8 mouse cellular contexts compared by ENCODE assay signal in the genomic region with DNA sequence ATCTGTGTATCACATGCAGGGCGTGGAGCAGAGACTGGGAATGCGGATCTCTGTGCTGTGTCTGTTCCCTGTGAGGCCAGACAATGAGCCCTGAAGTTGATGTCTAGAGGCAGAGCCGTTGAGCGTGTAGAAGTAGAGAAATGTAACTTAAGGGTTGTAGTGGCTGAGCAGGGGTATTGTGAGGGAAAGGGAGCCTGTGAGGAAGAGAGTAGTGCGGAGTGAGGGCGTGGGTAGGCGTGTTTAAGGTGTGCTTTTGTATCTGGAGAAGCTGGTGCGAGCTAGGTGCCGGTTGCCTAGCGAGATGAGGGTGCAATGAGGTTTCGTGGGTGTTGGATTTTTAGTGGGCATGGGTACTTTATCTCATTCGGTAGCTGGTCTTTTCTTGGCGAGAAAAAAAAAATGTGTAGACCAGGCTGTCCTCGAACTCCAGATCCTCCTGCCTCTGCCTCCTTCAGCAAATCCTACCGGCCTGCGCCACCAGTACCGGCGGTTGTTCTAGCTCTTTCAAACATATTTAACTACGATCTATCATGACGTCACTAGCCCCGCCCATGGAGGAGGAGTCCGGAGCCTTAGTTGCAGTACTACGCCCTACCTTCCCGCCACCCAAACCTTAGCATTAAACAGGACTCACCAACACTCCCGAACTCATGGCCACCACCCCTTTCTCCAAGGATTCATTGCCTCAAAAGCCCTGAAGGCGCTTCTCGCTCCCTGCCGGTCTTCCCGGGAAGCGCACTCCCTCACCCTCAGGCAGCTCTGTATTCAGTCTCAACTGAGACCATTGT. TPM values are rescaled to one million over a fixed set of nuclear protein-coding genes. Genes with fewer than 3 reads are reported as not detected.
DNase-seq lines count a peak whose midpoint lies in the region; ATAC-seq and TF ChIP-seq lines count a peak whose summit lies in the region.

No protein-coding gene starts in this region.

- H3K9ac ChIP-seq in forebrain, embryonic 14.5 days (ENCODE audit: low read length): peak overlapping the region; percentile 66

- no peaks in the 10 kb centered on the region for H3K27me3 ChIP-seq in forebrain, embryonic 14.5 days (replicated peaks; ENCODE audit: control insufficient read depth, insufficient read depth, low read length)

- whole genome bisulfite sequencing in forebrain, embryonic 14.5 days: 2% methylated on average over 30 of the region's 30 CpGs
- WGBS in lung, adult 2 months: 2% methylated on average over 30 of the region's 30 CpGs

- TF ChIP-seq POLR2A in lung, adult 2 months (IDR thresholded peaks at IDR 0.05; ENCODE audit: borderline replicate concordance, extremely low read depth, low read depth, low read length): no peak

- no peaks in the 10 kb centered on the region; the same call in 1 of the 2 replicates for H3K4me1 ChIP-seq in forebrain, embryonic 14.5 days (ENCODE audit: control insufficient read depth, insufficient read depth, low read length)
- 0 out of 2 replicates have a peak, but pooled peaks cover 3% of the 10 kb centered on the region for H3K4me1 ChIP-seq in lung, adult 2 months (ENCODE audit: control insufficient read depth, insufficient read depth, low read length)

- peak overlapping the region; percentile 85 for H3K27ac ChIP-seq in forebrain, embryonic 14.5 days (ENCODE audit: low read depth, low read length)

- H3K4me2 ChIP-seq in forebrain, embryonic 14.5 days (ENCODE audit: low read length): peak overlapping the region; percentile 58

- intact Hi-C loops in heart, postnatal 25 days (cut with DNase I): loop anchor here (1.0 to 2.0 kb wide), 2 partner anchors 39 to 75 kb away; no protein-coding TSS in a partner anchor

- peak; percentile 66 for TF ChIP-seq CTCF in lung, adult 2 months (IDR thresholded peaks at IDR 0.05; ENCODE audit: insufficient read depth, low read length)

- no peaks in the 10 kb centered on the region for H3K36me3 ChIP-seq in forebrain, embryonic 14.5 days (ENCODE audit: control insufficient read depth, insufficient read depth, low read length)

- DNase-seq in ES-CJ7 (ENCODE audit: low read depth, low spot score): peak; percentile 100
- DNase-seq in cerebellum, adult 11 months: peak; percentile 97
- DNase-seq in forebrain, embryonic 14.5 days (ENCODE audit: low spot score): peak; percentile 98
- DNase-seq in heart, postnatal 25 days (ENCODE audit: low spot score): peak; percentile 94
- DNase-seq in layer of hippocampus, adult 18-20 months (ENCODE audit: low spot score in 2 of 2): peak; percentile 96 to 98
- DNase-seq in lung, adult 2 months: peak; percentile 92
- DNase-seq in thymus, adult 18-20 months: peak; percentile 85 to 89

- H3K4me3 ChIP-seq in forebrain, embryonic 14.5 days (ENCODE audit: low read depth, low read length): peak overlapping the region; percentile 46
- H3K4me3 ChIP-seq in lung, adult 2 months (replicated peaks; ENCODE audit: extremely low read depth, low read depth, low read length): peak overlapping the region; percentile 89

- no peaks in the 10 kb centered on the region for H3K9me3 ChIP-seq in forebrain, embryonic 14.5 days (replicated peaks; ENCODE audit: control insufficient read depth, low read length)

- ATAC-seq in forebrain, embryonic 14.5 days: peak; percentile 91
- ATAC-seq in neutrophil, adult 5-6 weeks (ENCODE audit: extremely low read depth, insufficient number of reproducible peaks, low FRiP score, poor library complexity, severe bottlenecking): peak; percentile 71

RNA-seq across cellular contexts. Expression of a gene that starts 25.1 kb away (rescaled TPM):
- polyA plus RNA-seq in forebrain, embryonic 14.5 days (2014; fragmentation: Nextera tagmentation; extraction: Ambion mirVana): not detected in 2 replicates
- under 1 TPM in 1 of 2 experiments, not detected in 1; 0.28 TPM for total RNA-seq in heart, postnatal 25 days (2021)
- total RNA-seq in layer of hippocampus, adult 18-20 months (2021): not detected
- 1.8 and 2.6 TPM in 2 replicates for polyA plus RNA-seq in lung, adult 2 months (2012; rRNA removed)
- total RNA-seq in neutrophil, adult 5-6 weeks (2017): 2.4 and 3.2 TPM in 2 replicates

RNA-seq across cellular contexts. Expression of a gene that starts 41.1 kb away (rescaled TPM):
- polyA plus RNA-seq in forebrain, embryonic 14.5 days (2014; fragmentation: Nextera tagmentation; extraction: Ambion mirVana): not detected in 2 replicates
- not detected for total RNA-seq in heart, postnatal 25 days (2021)
- total RNA-seq in layer of hippocampus, adult 18-20 months (2021): not detected
- 0.22 TPM in 1 of 2 replicates, not detected in the other for polyA plus RNA-seq in lung, adult 2 months (2012; rRNA removed)
- total RNA-seq in neutrophil, adult 5-6 weeks (2017): 0.61 and 0.93 TPM in 2 replicates

Comparison
In these comparisons a context has a peak if more than half of its experiments do, and no peak if none do; other contexts are left out.
1. Peak in every context shown above with its lines: DNase-seq, ATAC-seq, H3K4me3 ChIP-seq and H3K27ac ChIP-seq.